Mouse (Mus musculus): ENCODE results near the gene Tada2b.

- TF ChIP-seq POLR2A (IDR thresholded peaks at IDR 0.05; ENCODE audit: low read depth, low read length) (no peak), CTCF (IDR thresholded peaks at IDR 0.05; ENCODE audit: extremely low read depth, insufficient read length, insufficient replicate concordance, low read depth, low read length) (no peak)
Observed at GRCm38 (mm10) chr5:36526921-36527320, 42.8 kb upstream of the Tada2b start.

Data from small intestine, adult 2 months (tissue).